Mouse (Mus musculus) adrenal gland, adult 2 months (tissue): Measurements from ENCODE around the gene Dph3. TPM values are rescaled to one million over a fixed set of nuclear protein-coding genes. Genes with fewer than 3 reads are reported as not detected.
"Not testable (repeated sequence)": the region's sequence is repeated elsewhere in the genome, so short reads cannot be mapped to it uniquely, and the experiment has no call there.

Experiments used
- DNase-seq: peaks from one replicate; pipeline ENCODE4 v3.0.0; 2021
- long read RNA-seq: library from polyadenylated mRNA; stranded (forward); transcript quantifications from one replicate; pipeline ENCODE4 v2.0.0, GENCODE M21; 2021
- polyA plus RNA-seq: library from polyadenylated mRNA; depleted of rRNA; stranded (reverse); fragments of >200 nt; gene quantifications from 2 replicates; pipeline ENCODE4 v1.2.3, GENCODE M21; 2012; rRNA removed
- total RNA-seq, 2 experiments: library from RNA; stranded (reverse); gene quantifications; 2 replicates each; pipeline ENCODE4 v1.2.3; 2021

The Dph3 gene
- total RNA-seq = 10 to 100 TPM; 67.7 to 74.9 TPM
- 7.0 and 8.4 TPM in 2 replicates for polyA plus RNA-seq
- long read RNA-seq, transcript Dph3-202 (3 exons, 2,953 nt) = major isoform, 37 of 45 reads
- long read RNA-seq, partial matches to known transcripts = 0 of 45 reads
- long read RNA-seq, other reads (novel, unspliced or antisense) = 5 of 45 reads

GRCm38 (mm10) chr14:32085486-32086201, at the start of gene Dph3:
TSS of gene Dph3 (minus strand) at chr14:32085729.
- DNase-seq = peak; percentile 100

- no peak for DNase-seq
Measured at GRCm38 (mm10) chr14:32134293-32134692, 48.8 kb upstream of the Dph3 start.

- DNase-seq = no peak
Measured at GRCm38 (mm10) chr14:32131836-32132235, 46.3 kb upstream of the Dph3 start.

- DNase-seq = no peak
Measured at GRCm38 (mm10) chr14:32128409-32128808, 42.9 kb upstream of the Dph3 start.

GRCm38 (mm10) chr14:32125256-32125655, 39.7 kb upstream of the Dph3 start:
- DNase-seq = not testable (repeated sequence)

- no peak for DNase-seq
Measured at GRCm38 (mm10) chr14:32124261-32124660, 38.7 kb upstream of the Dph3 start.

- peak; percentile 29 for DNase-seq
Measured at GRCm38 (mm10) chr14:32121920-32122315, 36.4 kb upstream of the Dph3 start.

- DNase-seq = no peak
Measured at GRCm38 (mm10) chr14:32120940-32121919, 35.7 kb upstream of the Dph3 start.

GRCm38 (mm10) chr14:32112124-32112523, 26.6 kb upstream of the Dph3 start:
- not testable (repeated sequence) for DNase-seq

- DNase-seq = no peak
Measured at GRCm38 (mm10) chr14:32106911-32107310, 21.4 kb upstream of the Dph3 start.

- DNase-seq = no peak
Measured at GRCm38 (mm10) chr14:32105663-32106062, 20.1 kb upstream of the Dph3 start.

GRCm38 (mm10) chr14:32103556-32103955, 18.0 kb upstream of the Dph3 start:
- DNase-seq = no peak

- no peak for DNase-seq
Measured at GRCm38 (mm10) chr14:32098951-32099350, 13.4 kb upstream of the Dph3 start.

GRCm38 (mm10) chr14:32097691-32098090, 12.2 kb upstream of the Dph3 start:
- DNase-seq = no peak

GRCm38 (mm10) chr14:32096740-32097139, 11.2 kb upstream of the Dph3 start:
- DNase-seq = no peak

GRCm38 (mm10) chr14:32095646-32096045, 10.1 kb upstream of the Dph3 start:
- DNase-seq = no peak

GRCm38 (mm10) chr14:32093500-32094117, 8.1 kb upstream of the Dph3 start:
- no peak for DNase-seq

- DNase-seq = no peak
Measured at GRCm38 (mm10) chr14:32093018-32093417, 7.5 kb upstream of the Dph3 start.

GRCm38 (mm10) chr14:32091704-32092103, 6.2 kb upstream of the Dph3 start:
- no peak for DNase-seq

GRCm38 (mm10) chr14:32091124-32091523, 5.6 kb upstream of the Dph3 start:
- DNase-seq = no peak

GRCm38 (mm10) chr14:32087584-32088248, 2.2 kb upstream of the Dph3 start:
- DNase-seq = not testable (repeated sequence)

- DNase-seq = peak; percentile 25
Measured at GRCm38 (mm10) chr14:32086226-32086625, 697 bp upstream of the Dph3 start.
